Mouse (Mus musculus): ENCODE results near the gene Pcca. TPM values are rescaled to one million over a fixed set of nuclear protein-coding genes. Genes with fewer than 3 reads are reported as not detected.

Pcca gene
- polyA plus RNA-seq, 1 experiment from 2014 or later = 33.3 TPM

GRCm38 (mm10) chr14:122612317-122612716, 78.2 kb downstream of the Pcca start:
- H3K9ac ChIP-seq (ENCODE audit: low read depth, low read length) = no peak overlapping the region
- H3K36me3 ChIP-seq (ENCODE audit: control insufficient read depth, insufficient read depth, low read length) = no peaks in the 10 kb centered on the region
- H3K4me2 ChIP-seq (ENCODE audit: low read length) = no peak overlapping the region
- no peak overlapping the region for H3K27ac ChIP-seq (ENCODE audit: low read depth, low read length)
- no peak for ATAC-seq
- H3K4me1 ChIP-seq (ENCODE audit: control insufficient read depth, insufficient read depth, low read depth, low read length) = no peaks in the 10 kb centered on the region
- H3K27me3 ChIP-seq (replicated peaks; ENCODE audit: control insufficient read depth, insufficient read depth, low read length) = no peaks in the 10 kb centered on the region
- no peak overlapping the region for H3K4me3 ChIP-seq (ENCODE audit: low read length)
- 98% methylated on average over 3 of the region's 3 CpGs for WGBS
- no peaks in the 10 kb centered on the region for H3K9me3 ChIP-seq (ENCODE audit: control insufficient read depth, low read length)

GRCm38 (mm10) chr14:122617656-122618055, 83.5 kb downstream of the Pcca start:
- no peaks in the 10 kb centered on the region for H3K4me1 ChIP-seq (ENCODE audit: control insufficient read depth, insufficient read depth, low read depth, low read length)
- H3K9me3 ChIP-seq (ENCODE audit: control insufficient read depth, low read length) = no peaks in the 10 kb centered on the region
- H3K27ac ChIP-seq (ENCODE audit: low read depth, low read length) = no peak overlapping the region
- ATAC-seq = no peak
- no peak overlapping the region for H3K9ac ChIP-seq (ENCODE audit: low read depth, low read length)
- no peaks in the 10 kb centered on the region for H3K36me3 ChIP-seq (ENCODE audit: control insufficient read depth, insufficient read depth, low read length)
- 97% methylated on average over 2 of the region's 2 CpGs for WGBS
- no peak overlapping the region for H3K4me2 ChIP-seq (ENCODE audit: low read length)
- no peaks in the 10 kb centered on the region for H3K27me3 ChIP-seq (replicated peaks; ENCODE audit: control insufficient read depth, insufficient read depth, low read length)
- no peak overlapping the region for H3K4me3 ChIP-seq (ENCODE audit: low read length)

- Histone ChIP-seq H3K9me3 (ENCODE audit: control insufficient read depth, low read length) (no peaks in the 10 kb centered on the region), H3K27ac (ENCODE audit: low read depth, low read length) (no peak overlapping the region), H3K4me3 (ENCODE audit: low read length) (no peak overlapping the region), H3K27me3 (replicated peaks; ENCODE audit: control insufficient read depth, insufficient read depth, low read length) (no peaks in the 10 kb centered on the region), H3K4me1 (ENCODE audit: control insufficient read depth, insufficient read depth, low read depth, low read length) (no peaks in the 10 kb centered on the region), H3K9ac (ENCODE audit: low read depth, low read length) (no peak overlapping the region), H3K36me3 (ENCODE audit: control insufficient read depth, insufficient read depth, low read length) (no peaks in the 10 kb centered on the region), H3K4me2 (ENCODE audit: low read length) (no peak overlapping the region)
- WGBS = 90% methylated on average over 2 of the region's 2 CpGs
- ATAC-seq = no peak
These were observed 99.3 kb downstream of the Pcca start for GRCm38 (mm10) chr14:122633416-122633815.

- Histone ChIP-seq H3K36me3 (ENCODE audit: control insufficient read depth, insufficient read depth, low read length) (no peaks in the 10 kb centered on the region), H3K27ac (ENCODE audit: low read depth, low read length) (no peak overlapping the region), H3K9me3 (ENCODE audit: control insufficient read depth, low read length) (no peaks in the 10 kb centered on the region), H3K4me1 (ENCODE audit: control insufficient read depth, insufficient read depth, low read depth, low read length) (no peaks in the 10 kb centered on the region), H3K4me3 (ENCODE audit: low read length) (no peak overlapping the region), H3K9ac (ENCODE audit: low read depth, low read length) (no peak overlapping the region), H3K4me2 (ENCODE audit: low read length) (no peak overlapping the region), H3K27me3 (replicated peaks; ENCODE audit: control insufficient read depth, insufficient read depth, low read length) (no peaks in the 10 kb centered on the region)
- 46% methylated on average over 6 of the region's 6 CpGs for WGBS
- ATAC-seq = no peak
These were observed 102.5 kb downstream of the Pcca start for GRCm38 (mm10) chr14:122636601-122637000.

- no peak overlapping the region for H3K9ac ChIP-seq (ENCODE audit: low read depth, low read length)
- no peaks in the 10 kb centered on the region for H3K27me3 ChIP-seq (replicated peaks; ENCODE audit: control insufficient read depth, insufficient read depth, low read length)
- no peak overlapping the region for H3K4me3 ChIP-seq (ENCODE audit: low read length)
- no peaks in the 10 kb centered on the region for H3K9me3 ChIP-seq (ENCODE audit: control insufficient read depth, low read length)
- 55% methylated on average over 5 of the region's 5 CpGs for WGBS
- no peak overlapping the region for H3K4me2 ChIP-seq (ENCODE audit: low read length)
- H3K27ac ChIP-seq (ENCODE audit: low read depth, low read length) = no peak overlapping the region
- no peaks in the 10 kb centered on the region for H3K36me3 ChIP-seq (ENCODE audit: control insufficient read depth, insufficient read depth, low read length)
- no peak for ATAC-seq
- H3K4me1 ChIP-seq (ENCODE audit: control insufficient read depth, insufficient read depth, low read depth, low read length) = no peaks in the 10 kb centered on the region
These were observed 103.9 kb downstream of the Pcca start for GRCm38 (mm10) chr14:122637798-122638555.

GRCm38 (mm10) chr14:122639168-122639720, 105.1 kb downstream of the Pcca start:
- H3K9me3 ChIP-seq (ENCODE audit: control insufficient read depth, low read length) = no peaks in the 10 kb centered on the region
- no peaks in the 10 kb centered on the region for H3K36me3 ChIP-seq (ENCODE audit: control insufficient read depth, insufficient read depth, low read length)
- H3K9ac ChIP-seq (ENCODE audit: low read depth, low read length) = no peak overlapping the region
- no peaks in the 10 kb centered on the region for H3K27me3 ChIP-seq (replicated peaks; ENCODE audit: control insufficient read depth, insufficient read depth, low read length)
- H3K27ac ChIP-seq (ENCODE audit: low read depth, low read length) = no peak overlapping the region
- H3K4me1 ChIP-seq (ENCODE audit: control insufficient read depth, insufficient read depth, low read depth, low read length) = no peaks in the 10 kb centered on the region
- no peak for ATAC-seq
- WGBS = 81% methylated on average over 2 of the region's 2 CpGs
- H3K4me3 ChIP-seq (ENCODE audit: low read length) = no peak overlapping the region
- no peak overlapping the region for H3K4me2 ChIP-seq (ENCODE audit: low read length)

- H3K27me3 ChIP-seq (replicated peaks; ENCODE audit: control insufficient read depth, insufficient read depth, low read length) = no peaks in the 10 kb centered on the region
- H3K27ac ChIP-seq (ENCODE audit: low read depth, low read length) = no peak overlapping the region
- H3K4me2 ChIP-seq (ENCODE audit: low read length) = no peak overlapping the region
- no peak for ATAC-seq
- no peaks in the 10 kb centered on the region for H3K4me1 ChIP-seq (ENCODE audit: control insufficient read depth, insufficient read depth, low read depth, low read length)
- H3K36me3 ChIP-seq (ENCODE audit: control insufficient read depth, insufficient read depth, low read length) = no peaks in the 10 kb centered on the region
- no peak overlapping the region for H3K9ac ChIP-seq (ENCODE audit: low read depth, low read length)
- no peak overlapping the region for H3K4me3 ChIP-seq (ENCODE audit: low read length)
- H3K9me3 ChIP-seq (ENCODE audit: control insufficient read depth, low read length) = no peaks in the 10 kb centered on the region
- 100% methylated on average over 1 of the region's 1 CpGs for WGBS
These were observed 108.3 kb downstream of the Pcca start for GRCm38 (mm10) chr14:122642432-122642831.

- Histone ChIP-seq H3K27ac (ENCODE audit: low read depth, low read length) (no peak overlapping the region), H3K27me3 (replicated peaks; ENCODE audit: control insufficient read depth, insufficient read depth, low read length) (no peaks in the 10 kb centered on the region), H3K9ac (ENCODE audit: low read depth, low read length) (no peak overlapping the region), H3K4me3 (ENCODE audit: low read length) (no peak overlapping the region), H3K36me3 (ENCODE audit: control insufficient read depth, insufficient read depth, low read length) (no peaks in the 10 kb centered on the region), H3K9me3 (ENCODE audit: control insufficient read depth, low read length) (no peaks in the 10 kb centered on the region), H3K4me1 (ENCODE audit: control insufficient read depth, insufficient read depth, low read depth, low read length) (no peaks in the 10 kb centered on the region), H3K4me2 (ENCODE audit: low read length) (no peak overlapping the region)
- ATAC-seq = no peak
- WGBS = 97% methylated on average over 1 of the region's 1 CpGs
These were observed 114.1 kb downstream of the Pcca start for GRCm38 (mm10) chr14:122648214-122648613.

GRCm38 (mm10) chr14:122649336-122649950, 115.3 kb downstream of the Pcca start:
- no peak overlapping the region for H3K4me2 ChIP-seq (ENCODE audit: low read length)
- no peaks in the 10 kb centered on the region for H3K27me3 ChIP-seq (replicated peaks; ENCODE audit: control insufficient read depth, insufficient read depth, low read length)
- no peak overlapping the region for H3K27ac ChIP-seq (ENCODE audit: low read depth, low read length)
- H3K4me3 ChIP-seq (ENCODE audit: low read length) = no peak overlapping the region
- H3K36me3 ChIP-seq (ENCODE audit: control insufficient read depth, insufficient read depth, low read length) = no peaks in the 10 kb centered on the region
- ATAC-seq = no peak
- H3K9ac ChIP-seq (ENCODE audit: low read depth, low read length) = no peak overlapping the region
- H3K4me1 ChIP-seq (ENCODE audit: control insufficient read depth, insufficient read depth, low read depth, low read length) = no peaks in the 10 kb centered on the region
- 85% methylated on average over 3 of the region's 3 CpGs for WGBS
- no peaks in the 10 kb centered on the region for H3K9me3 ChIP-seq (ENCODE audit: control insufficient read depth, low read length)
